Mouse (Mus musculus) adrenal gland, adult (tissue): ENCODE results near the gene Gpr4.

Experiments
- DNase-seq, 2 experiments: peaks; one replicate each; pipeline ENCODE4 v3.0.0; 2022 to 2023; ENCODE audit warnings: low spot score in 1 of 2; ENCODE audit not compliant: inconsistent age in 2 of 2

Gpr4 gene

DNA sequence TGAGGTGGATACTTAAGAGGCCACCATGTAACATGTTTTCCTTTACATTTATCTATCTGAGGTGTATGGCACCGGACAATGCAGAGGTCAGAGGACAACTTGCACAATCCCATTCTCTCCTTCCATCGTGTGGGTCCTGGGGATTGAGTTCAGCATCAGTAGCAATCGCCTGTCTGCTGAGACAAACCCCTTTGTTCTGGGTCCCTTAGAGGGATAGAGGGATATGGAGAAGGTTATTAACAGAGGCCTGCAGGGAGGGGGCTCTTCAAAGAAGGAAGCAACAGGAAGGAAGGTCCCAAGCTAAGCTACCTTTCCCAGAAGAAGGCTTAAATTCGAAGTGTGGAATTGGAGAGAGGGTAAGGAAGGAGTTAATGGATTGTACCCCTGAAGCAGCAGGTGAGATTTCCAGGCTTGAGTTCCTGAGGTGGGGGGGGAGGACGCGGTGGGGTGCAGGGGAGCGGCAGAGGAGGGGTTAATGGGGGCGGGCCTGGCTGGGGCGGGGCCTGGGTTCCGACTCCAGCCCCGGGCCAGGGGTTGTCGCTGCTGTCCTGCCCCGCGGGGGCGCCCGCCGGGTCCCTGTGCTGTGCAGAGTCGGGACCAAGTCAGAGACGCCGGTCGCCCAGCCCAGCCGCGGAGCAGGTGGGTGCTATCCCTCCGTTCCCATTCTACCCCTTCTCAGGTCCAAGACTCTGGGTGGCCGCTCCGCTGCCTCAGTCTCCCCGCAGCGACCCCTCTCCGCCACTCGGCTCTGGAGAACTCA, at the start of gene Gpr4:
Gene Gpr4, plus strand, starts transcription at position 543 of the 760 bp plus-strand sequence.
- DNase-seq: peak; percentile 72 to 73

DNA sequence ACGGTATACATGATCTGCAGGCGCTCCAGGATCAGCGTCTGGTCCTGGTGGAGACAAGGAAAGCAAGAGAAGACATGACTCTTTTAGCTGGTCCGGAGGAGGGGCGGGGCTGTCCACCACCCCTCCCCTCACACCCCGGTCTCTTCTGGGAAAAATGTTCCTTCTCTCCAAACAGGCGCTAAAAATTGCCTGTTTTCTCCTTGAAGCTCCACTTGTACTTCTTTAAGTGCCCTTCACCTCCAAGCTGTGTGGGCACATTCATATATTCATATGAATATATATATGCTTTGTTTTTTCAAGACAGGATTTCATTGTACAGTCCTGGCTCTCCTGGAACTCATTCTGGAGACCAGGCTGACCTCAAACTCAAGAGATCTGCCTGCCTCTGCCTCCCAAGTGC, 49.4 kb upstream of the Gpr4 start:
- DNase-seq: no peak

DNA sequence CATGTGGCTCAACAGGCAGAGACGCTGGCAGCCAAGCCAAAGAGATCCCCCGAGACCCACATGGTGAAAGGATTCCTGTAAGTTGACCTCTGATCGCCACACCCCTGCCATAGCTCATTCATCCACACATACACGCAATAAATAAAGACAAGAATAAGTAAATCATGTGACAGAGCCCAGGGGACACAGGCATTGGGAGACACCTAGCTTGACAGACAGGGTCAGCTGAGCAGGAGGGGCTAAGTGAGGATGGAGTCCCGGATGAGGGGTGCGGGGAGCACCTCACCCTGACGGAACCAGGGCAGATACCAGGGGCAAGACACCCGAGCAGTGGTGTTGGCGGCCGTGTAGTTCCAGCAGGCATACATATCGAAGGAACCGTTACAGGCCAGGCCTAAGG, 48.6 kb upstream of the Gpr4 start:
- no peak for DNase-seq

DNA sequence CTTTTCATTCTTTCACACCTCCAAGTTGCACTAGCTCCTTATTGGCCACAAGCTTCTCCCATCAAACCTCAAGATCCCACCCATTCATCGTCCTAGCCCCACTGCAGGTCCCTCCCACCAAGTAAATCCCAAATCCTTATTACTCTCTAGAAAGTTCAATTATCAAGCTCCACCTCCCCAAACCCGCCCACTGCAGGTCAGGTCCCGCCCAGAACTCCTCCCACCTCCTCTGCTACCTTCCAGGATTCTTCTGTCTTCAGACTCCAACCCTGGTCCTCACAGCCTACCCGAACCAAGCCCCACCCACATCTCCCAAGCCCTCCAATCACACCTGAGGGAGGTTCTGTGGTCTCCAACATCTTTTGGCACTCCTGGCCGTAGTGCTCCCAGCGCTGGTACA, 48.1 kb upstream of the Gpr4 start:
- DNase-seq: no peak

DNA sequence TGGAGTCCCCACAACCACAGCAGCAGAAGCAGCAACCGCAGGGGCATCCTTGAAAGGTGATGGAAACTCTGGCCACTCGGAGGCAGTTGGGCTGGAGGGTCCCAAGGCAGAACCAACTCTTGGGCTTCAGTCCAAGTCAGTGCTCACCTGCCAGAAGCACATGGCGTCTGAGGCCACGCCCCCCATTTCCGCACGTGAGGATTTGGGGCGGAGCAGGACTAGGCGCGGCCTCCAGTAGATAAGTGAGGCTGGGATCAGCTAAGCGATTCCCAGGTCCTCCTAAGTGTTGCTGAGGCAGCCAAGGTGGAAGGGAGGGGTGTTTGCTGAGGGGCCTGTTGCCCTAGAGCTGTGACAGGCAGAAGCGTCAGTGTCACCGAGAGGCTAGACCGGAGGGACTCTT, 47.4 kb upstream of the Gpr4 start:
- no peak for DNase-seq

DNA sequence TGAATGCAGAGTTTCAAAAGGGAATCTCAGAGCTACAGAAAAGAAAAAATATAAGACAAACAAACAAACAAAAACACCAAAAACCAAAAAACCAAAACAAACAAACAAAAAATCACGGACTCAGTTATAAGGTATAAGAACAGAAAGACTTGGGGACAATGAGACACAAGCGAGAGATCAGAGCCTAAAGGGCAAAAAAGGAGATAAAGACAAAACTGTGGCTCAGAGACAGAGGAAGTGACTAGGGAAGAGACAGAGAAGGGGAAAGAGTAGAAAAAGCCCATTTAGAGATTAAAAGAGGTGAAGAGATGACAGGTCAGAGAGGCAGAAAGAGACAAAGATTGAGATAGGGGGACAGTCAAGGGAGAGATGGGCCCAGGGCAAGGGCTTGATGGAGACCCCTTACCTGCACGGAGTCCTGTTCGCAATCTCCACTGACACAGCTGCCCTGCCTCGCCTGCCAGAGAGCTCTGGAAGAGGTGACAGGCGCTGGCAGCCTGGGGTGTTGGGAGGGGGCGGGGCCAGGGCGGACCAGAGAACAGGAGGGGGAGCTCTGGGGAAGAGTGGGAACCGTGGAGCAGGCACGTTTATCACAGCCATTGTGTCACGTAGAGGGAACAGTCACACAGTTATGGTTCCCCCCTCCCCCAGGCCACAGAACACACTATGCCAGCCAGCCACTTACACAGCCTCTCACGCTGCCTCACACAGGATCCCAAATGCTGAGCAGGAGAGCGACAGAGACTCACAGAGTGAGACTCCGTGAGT, 46.5 kb upstream of the Gpr4 start, which contains the start of gene Gipr:
Gene Gipr, minus strand, starts transcription at position 472 of the 768 bp plus-strand sequence.
- DNase-seq: no peak

DNA sequence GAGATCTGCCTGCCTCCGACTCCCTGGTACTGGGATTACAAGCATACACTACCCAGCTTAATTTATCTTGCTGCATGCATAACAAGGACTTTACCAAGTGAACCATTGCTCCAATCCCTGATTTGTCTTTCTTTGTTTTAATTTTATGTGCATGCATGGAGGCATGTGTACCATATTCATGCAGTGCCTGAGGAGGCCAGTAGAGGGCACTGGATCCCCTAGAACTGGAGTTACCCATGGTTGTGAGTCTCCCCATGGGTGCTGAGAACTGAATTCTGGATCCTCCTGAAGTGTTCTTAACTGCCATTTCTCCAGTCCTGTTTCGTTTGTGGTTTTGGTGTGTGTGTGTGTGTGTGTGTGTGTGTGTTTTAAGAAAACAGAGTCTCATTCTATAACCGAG, 45.3 kb upstream of the Gpr4 start:
- DNase-seq: no peak

DNA sequence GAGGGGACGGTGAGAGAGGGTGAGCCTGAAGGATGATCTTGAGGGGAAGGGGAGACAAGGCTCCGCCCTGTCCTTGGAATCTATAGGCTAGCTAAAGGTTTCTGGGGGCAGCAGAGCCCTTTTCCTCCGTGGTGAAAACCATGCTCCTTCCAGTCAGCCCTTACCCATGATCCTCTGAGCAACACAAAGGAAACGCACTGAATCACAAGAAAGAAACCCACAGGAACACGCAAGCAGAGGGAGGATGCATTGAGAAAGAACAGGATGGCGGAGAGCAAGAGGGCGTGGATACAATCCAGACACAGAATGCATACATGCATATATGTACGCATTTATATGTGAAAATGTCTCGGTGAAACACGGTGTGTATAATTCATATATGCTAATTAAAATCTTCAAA, 42.8 kb upstream of the Gpr4 start:
- DNase-seq: no peak

DNA sequence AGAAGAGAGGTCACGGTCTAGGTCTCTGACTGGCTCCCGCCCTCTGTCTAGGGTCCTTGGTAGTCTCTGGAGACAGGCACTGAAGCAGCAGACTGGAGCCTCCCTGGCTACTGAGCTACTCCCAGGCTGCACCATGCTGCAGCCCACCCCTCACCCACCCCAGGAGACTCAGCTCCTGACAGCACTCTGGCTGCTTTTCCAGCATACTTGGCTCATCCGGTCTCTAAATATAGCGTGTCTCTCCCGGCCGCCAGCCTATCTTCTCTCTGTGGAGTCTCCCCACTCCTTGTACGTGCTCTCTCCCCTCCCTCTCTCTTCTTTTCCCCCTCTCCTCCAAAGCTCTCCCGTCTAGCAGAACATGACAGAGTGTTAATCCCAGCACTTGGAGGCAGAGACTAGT, 42.2 kb upstream of the Gpr4 start:
- DNase-seq: no peak

DNA sequence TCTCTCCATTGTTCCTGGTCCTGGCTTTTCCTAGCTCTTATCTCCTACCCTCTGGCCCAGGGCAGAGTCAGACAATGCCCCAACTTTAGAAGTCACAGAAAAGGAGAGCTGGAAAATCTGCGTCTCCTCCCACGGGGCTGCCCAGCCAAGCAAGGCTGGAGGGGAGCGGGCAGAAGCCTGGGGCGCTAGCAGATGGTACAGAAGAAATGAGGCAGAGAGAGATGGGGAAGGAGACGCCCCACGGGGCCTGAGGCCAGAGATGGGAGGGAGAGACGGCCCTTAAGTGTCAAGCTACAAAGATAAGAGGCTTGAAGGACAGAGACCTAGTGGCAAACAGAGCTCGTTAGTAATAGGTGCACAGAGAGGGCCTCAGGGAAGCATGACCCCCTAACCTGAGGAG, 40.5 kb upstream of the Gpr4 start:
- DNase-seq: no peak

DNA sequence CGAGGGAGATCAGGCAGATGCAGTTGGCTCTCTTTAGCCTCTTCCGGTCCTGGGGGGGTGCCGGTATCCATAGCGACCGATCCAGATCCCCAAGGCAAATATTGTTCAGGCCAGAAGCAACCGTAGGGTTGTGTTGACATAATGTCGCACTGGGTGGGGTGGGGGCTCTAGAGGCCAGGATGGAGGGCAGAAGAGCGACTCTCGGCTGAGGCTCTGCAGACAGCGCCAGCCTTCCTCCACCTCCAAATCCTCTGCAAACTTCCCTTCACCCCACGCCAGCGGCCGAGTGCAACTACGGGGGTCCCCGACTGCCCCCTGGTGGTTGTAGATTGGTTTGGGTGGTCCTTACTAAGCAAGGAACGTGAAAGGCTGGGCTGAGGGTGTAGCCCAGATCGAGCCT, 39.5 kb upstream of the Gpr4 start:
- peak; percentile 72 to 89 for DNase-seq

DNA sequence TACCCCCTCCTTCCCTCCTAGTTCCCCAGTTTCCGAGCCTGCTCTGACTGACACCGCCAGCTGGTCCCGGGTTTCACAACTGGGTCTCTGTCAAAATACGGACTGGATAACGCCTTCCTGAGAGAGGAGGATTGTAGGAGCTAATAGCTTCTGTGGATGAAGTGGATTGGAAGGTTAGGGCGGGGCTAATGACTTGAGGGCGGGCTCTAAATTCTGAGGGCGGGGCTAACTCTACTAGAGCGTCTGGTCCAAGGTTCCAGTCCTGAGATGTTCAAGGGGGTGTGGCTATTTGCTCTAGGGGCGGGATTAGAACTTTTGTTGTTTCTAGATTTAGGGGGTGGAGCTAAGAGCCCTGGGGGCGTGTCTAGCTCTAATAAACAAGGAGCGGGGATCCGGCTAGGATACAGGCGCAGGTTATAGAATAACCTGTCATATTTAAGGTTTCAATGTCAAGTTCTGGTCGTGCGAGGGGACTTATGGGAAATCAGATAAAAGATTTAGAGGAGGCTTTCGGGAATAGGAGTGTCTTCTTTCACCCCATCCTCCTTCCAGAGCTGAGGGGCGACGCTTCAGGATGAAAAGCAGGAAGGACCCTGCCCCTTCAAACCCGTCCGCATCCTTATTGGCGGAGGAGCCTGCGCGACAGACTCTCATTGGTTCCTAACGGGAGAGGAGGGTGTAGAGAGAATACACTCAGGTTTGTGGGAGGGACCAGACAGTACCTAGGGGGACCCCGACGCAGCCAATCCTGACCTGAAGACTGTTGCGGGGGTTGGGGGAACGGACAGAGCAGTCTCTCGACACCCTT, 36.4 kb upstream of the Gpr4 start, which contains the start of gene Eml2:
Gene Eml2, plus strand, starts transcription at position 714 of the 808 bp plus-strand sequence.
- peak in 1 of 2 experiments; percentile 78 for DNase-seq

DNA sequence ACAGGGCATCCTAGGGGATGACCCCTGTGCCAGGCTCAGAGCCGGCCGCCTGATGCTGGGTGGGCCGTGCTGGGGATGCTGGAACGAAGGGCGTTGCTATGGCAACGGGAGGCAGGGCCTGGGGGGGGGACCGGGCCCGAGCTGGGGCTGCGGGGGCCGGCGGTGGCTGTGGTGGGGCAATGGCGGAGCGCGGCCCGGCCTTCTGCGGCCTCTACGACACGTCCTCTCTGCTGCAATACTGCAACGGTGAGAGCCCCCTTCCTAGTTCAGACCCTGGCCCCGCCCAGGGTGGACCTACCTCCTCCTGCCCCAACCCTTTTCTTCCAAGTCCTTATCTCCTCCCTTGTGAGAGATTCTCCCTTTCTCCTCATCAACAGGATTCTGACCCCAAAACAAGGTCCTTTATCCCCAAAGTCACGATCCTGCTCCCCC, 35.8 kb upstream of the Gpr4 start:
- DNase-seq: peak in 1 of 2 experiments; percentile 57

DNA sequence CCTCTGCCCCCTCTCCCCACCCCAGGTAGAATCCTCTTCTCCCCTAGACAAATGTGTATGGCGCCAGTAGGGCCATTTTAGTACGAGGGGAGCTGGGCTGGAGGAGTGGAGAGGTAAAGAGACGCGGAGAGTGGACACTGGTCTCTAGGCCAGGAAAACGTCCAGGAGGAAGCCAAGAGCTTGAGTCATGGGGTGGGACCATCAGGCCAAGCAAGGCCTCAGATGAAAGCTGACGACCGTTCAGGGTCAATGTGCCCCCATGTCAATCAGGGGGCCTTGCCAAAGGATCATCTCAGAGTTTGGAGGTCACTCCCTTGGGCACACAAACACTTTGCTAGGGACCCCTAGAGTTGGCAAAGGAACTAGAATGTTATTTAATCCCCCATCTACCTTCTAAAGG, 35.1 kb upstream of the Gpr4 start:
- DNase-seq: peak in 1 of 2 experiments; percentile 67

DNA sequence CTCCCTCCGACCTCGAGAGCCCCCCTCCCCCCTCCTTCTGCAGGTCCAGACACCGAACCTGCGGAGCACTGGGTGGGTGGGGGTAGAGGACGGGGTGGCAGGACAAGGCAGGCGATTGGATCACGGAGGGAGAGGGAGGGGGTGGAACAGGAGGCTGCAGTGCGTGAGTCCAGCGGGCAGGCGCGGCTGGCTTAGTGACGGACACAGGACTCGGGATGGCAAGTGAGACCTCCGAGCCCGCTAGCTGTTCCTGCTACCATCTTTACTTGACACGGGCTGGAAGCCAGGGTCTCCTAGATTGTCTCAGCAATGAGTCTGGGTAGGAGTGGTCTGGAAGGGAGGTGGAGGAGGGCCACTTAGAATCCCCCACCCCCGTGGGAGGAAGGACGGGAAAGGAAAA, 34.3 kb upstream of the Gpr4 start:
- DNase-seq: no peak

DNA sequence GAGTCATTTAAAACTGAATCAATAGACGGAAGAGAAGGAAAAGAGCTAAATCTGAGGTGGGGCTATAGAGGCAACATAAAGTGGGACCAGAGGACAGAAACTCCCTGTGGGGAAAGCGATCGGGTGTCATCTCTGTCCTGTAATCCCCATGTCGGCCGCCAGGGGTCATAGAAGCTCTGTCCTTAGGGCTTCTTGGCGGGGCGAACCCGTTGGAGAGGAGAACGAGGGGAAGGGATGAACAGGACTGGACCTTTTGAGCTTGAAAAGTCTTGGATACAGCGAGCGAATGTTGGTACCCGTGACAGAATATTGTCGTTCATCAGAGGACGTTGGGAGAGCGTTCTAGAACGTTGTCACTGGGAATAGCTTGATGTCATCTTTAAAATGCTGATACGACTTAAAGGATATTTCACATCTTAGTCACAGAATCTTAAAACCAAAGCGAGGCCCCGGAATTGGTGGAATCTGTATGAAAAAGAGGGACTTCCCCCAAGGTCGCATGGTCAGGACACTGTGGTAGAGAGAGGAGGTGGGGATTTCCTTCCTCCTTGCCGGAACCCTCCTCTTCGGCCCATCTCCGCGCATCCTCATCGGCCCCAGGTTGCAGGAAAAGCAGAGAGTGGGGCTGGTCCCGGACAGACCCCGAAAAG, 33.8 kb upstream of the Gpr4 start:
- DNase-seq: peak; percentile 80 to 94

DNA sequence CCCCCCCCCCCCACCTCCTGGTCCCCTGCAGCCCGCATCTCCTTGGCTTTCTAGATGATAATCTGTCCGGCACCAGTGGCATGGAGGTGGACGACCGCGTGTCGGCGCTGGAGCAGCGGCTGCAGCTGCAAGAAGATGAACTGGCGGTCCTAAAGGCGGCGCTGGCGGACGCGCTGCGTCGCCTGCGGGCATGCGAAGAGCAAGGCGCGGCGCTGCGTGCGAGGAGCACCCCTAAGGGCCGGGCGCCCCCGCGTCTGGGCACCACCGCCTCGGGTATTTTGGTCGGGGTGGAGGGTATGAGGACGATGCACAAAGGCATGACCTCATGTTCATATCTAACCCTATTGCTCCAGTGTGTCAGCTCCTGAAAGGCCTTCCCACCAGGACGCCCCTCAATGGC, 33.2 kb upstream of the Gpr4 start:
- DNase-seq: peak; percentile 79 to 85

DNA sequence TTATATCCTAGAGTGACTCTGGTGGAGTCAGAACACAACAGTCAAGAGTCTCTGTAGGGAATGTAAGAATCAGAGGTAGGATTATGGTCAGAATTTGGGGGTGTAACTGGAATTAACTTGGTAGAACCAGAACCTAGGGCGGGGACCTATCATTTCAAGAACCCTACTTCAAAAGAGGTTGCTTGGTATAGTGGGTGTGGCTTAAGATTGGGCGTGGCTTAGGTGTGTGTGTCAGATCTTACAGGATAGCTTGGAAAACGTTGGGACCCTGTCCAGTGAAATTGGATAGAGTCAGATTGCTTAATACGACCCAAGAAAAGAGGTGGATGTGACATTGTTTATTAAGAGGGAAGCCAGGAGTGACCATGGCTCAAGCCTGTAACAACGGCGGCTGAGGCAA, 32.4 kb upstream of the Gpr4 start:
- no peak for DNase-seq

DNA sequence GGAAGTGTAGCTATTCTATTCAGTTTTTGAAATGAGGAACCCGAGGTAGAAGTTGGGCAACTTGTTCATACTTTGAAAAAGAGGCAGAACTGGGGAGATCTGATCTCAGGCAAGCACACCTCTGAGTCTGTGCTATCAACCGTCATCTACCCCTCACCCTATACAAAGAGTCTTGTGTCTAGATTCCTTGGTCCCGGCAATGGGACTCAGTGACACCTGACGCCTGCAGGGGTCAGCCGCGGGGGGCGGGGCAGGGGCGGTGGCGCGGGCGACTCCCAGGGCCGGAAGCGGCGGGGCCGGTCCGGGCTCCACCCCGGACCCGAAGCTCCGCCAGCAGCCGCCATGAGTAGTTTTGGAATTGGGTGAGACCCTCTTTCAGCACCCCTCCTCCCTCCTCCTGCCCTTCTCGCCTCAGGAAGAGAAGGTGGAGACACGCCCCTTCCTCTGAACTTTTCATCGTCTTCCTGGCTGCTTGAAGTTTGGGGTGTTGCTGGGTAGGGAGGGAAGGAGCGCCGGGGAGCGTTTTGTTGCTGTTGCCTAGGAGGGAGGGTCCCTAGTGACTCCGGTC, 31.4 kb upstream of the Gpr4 start:
- DNase-seq: peak; percentile 60 to 86

DNA sequence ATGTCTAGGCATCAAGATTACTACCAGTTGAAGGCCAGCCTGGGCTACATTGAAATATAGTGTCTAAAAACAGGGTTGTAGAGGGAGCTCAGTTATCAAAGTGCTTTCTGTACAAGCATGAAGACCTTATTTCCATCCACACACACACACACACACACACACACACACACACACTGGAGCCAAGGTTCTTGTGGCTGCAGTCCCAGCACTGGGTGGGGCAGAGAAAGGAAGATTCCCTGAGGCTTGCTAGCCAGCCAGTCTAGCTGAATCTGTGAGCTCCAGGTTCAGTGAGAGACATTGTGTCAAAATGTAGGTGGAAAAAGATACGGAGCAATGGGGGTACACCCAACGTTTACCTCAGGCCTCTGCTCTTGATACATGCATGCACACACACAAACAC, 28.1 kb upstream of the Gpr4 start:
- no peak for DNase-seq

DNA sequence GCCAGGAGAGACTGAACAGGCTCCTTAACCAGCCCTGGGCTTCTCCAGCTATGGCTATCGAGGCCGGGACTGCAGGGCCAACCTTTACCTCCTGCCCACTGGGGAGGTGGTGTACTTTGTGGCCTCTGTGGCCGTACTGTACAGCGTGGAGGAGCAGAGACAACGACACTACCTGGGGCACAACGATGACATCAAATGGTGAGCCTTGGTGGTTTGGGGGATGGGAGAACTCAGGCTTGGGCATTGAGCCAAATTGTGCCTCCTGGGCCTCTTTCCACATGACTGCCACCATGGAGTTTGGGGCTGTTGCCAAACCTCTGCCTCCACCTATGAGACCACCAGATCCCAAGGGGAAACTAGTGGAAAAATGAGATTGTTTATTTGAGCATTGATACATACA, 27.6 kb upstream of the Gpr4 start:
- DNase-seq: no peak
